Mouse (Mus musculus): ENCODE measurements around the gene Olfr1028.

Gene Olfr1028

DNA sequence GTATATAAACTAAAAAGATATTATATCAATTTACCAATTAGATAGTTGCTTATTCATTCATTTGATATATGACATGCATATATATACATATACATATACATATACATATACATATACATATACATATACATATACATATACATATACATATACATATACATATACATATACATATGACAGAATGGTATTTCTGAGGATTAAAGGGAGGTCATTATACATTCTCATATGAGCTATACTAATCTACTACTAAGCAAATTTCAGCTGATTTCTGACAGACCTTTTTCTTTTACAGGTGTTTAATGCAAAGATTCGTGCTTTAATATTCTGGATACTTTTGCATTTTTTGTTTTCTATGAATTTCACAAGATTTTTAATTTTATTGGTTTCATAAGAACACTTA is at the start of gene Olfr1028:
Gene Olfr1028, plus strand, starts transcription at position 301 of the 400 bp plus-strand sequence.
- DNase-seq = no peak

DNA sequence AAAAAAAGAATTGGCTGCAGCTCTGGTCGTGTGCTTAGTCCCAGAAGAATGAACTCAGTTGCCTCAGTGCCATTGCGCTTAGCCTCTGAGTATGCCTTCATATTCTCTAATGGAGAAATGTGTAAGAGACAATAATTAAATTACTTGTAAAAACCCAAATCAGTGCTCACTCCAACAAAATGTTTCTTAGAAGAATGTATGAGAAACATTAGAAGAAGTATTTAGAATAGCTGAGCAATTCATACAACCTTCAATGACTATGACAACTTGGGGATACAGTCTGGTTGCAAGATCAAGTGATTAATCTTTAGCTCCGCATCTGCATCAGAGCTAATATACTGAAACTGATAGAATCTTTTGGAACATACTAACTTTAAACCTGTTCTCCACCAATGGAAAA is 45.3 kb upstream of the Olfr1028 start, which contains the start of gene Olfr1024:
Gene Olfr1024, minus strand, starts transcription at position 101 of the 400 bp plus-strand sequence.
- no peak for DNase-seq

DNA sequence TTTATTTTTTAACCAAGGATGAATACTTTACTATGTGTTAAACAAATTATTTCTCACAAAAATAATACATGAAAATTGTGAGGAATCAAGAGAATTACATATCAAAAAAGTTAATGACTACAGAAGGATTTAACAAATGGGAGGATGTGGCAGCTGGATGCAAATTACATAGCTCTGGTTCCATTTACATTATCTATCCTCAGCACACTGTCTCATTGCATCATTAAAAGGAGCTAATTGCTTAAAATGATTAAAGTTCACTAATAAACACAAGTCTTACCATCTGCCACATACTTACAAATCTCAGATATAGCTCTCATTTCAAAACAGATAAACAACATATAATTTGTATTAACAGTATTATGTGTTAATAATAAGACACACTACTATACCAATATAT is 37.0 kb upstream of the Olfr1028 start:
- DNase-seq = no peak

DNA sequence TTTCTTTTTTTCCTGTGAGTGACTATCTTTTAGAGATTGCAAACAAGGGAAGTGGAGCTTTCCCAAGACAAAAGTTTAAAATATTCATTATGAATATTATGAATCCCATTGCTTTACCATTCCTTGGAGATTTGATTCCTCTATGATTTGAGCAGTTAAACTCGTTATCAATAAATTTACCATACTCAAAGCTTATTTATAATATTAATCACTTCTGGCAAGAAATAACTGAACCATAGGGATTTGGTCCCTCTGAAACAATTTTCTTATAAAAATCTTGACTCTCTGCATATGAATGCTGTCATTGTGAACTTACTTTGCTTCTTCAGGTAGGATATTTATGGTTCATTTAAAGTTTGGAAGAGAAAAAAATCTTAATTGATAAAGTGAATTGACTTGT is 35.3 kb upstream of the Olfr1028 start, which contains the start of gene Olfr1025-ps1:
Gene Olfr1025-ps1, plus strand, starts transcription at position 301 of the 400 bp plus-strand sequence.
- DNase-seq = no peak

GRCm38 (mm10) chr2:85921258-85921657 is 29.0 kb upstream of the Olfr1028 start, which contains the start of gene Olfr1026:
TSS of gene Olfr1026 (plus strand) at chr2:85921558.
- DNase-seq = no peak

- DNase-seq = no peak
Measured at GRCm38 (mm10) chr2:85973595-85973994, 23.4 kb downstream of the Olfr1028 start, which contains the start of gene Olfr1029. TSS of gene Olfr1029 (plus strand) at chr2:85973895.

GRCm38 (mm10) chr2:85978976-85979375 is 28.7 kb downstream of the Olfr1028 start, which contains the start of gene Olfr1030:
TSS of gene Olfr1030 (plus strand) at chr2:85979276.
- no peak for DNase-seq

GRCm38 (mm10) chr2:85990004-85990403 is 39.8 kb downstream of the Olfr1028 start, which contains the start of gene Olfr1031:
TSS of gene Olfr1031 (plus strand) at chr2:85990304.
- no peak for DNase-seq
